Mouse (Mus musculus) kidney, adult 9 months (tissue): ENCODE data around the gene Ccdc130.

Source experiments
- DNase-seq: peaks from one replicate; pipeline ENCODE4 v3.0.0; 2022

Ccdc130 gene

GRCm38 (mm10) chr8:84269950-84270773 is at the start of gene Ccdc130:
Ccdc130 (minus strand) TSS chr8:84270380.
- DNase-seq: peak; percentile 100

- no peak for DNase-seq
Observed at GRCm38 (mm10) chr8:84308376-84308775, 38.2 kb upstream of the Ccdc130 start.

GRCm38 (mm10) chr8:84303951-84304350 is 33.8 kb upstream of the Ccdc130 start:
- DNase-seq: no peak

DNA sequence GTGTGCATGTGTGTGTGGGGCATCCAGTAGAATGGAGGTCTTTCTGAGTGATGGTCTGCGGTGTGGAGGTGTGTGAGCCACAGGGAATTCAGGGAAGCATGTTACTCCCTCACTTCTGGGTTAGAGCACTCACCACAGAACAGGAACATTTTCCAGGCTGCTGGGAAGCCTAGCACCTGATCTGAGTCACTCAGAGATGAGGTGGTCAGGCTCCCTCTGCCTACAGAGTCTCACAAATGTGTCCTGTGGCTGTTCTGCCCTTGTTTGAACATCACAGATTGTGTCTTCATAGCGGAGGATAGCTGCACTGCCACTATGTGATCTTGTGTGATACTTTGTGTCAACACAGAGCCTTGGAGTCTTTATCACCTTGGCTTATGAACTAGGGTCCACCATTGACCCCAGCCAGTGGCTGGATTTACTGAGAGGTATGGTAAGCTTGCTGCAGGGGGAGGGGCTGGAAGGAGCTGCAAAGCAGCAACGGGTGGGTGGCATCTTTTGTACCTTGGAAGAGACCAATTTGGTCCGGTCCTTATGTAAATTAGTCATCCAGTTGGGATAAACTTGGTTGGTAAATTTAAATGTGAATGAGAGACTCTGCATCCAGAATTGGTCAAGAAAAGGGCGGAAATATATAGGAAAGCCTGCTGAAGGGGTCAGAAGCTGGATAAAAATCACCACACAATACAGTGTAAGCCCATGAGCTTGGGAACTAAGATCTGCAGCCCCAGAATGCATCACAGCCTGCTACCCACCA is 27.0 kb upstream of the Ccdc130 start:
- no peak for DNase-seq

- peak; percentile 37 for DNase-seq
Observed at GRCm38 (mm10) chr8:84291688-84292087, 21.5 kb upstream of the Ccdc130 start.

- no peak for DNase-seq
Observed at GRCm38 (mm10) chr8:84291086-84291485, 20.9 kb upstream of the Ccdc130 start.

- peak; percentile 28 for DNase-seq
Observed at GRCm38 (mm10) chr8:84288892-84289291, 18.7 kb upstream of the Ccdc130 start.

DNA sequence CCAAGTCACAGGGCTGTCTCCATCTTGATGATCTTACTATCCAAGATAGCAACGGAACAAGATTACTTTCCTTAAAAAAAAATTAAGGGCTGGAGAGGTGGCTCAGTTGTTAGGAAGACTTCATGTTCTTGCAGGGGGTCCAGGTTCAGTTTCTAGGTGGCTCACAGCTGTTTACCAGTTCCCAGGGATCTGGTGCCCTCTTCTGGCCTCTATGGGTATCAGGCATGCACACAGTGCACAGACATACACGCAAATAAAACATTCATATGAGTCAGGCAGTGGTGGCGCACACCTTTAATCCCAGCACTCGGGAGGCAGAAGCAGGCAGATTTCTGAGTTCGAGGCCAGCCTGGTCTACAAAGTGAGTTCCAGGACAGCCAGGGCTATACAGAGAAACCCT is 15.5 kb upstream of the Ccdc130 start:
- peak; percentile 56 for DNase-seq

DNA sequence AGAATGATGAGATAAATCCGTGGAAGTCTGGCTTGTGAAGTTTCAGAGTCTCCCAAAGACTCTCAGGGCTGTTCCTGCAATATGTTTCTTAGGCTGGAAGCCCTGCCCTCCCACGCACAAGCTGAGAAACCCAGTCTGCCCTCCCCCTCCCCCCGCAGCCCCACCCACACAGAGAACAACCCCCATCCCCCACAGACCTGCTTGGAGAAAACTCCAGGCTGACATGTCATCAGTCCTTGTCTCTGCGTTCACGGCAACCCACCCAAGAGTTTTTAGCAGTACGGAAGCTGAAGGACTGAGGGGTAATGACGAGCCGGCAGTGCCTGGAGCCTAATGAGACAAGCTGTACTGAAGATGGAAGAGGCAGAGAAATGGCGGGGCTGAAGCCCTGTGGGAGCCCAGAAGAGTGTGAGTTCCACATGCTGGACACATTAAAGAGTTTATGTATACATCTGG is 14.5 kb upstream of the Ccdc130 start:
- DNase-seq: no peak

DNA sequence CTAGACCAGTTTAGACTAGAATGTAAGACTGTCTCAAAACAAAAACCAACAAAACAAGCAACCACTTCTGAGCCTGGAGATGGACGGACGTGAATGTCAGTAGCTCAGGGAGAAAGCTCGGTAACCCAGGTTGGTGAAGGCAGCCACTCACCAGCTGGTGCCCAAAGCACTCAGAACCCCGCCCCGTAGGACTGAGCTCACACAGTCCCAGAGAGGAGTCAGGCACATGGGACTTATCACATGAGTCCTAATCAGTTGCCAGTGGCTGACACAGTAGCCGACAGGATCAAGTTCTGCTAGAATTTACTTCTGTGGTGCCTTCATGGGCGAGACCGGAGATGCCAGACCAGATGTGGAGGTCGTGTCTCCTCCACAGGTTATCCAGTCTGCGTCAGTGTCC is 10.6 kb upstream of the Ccdc130 start:
- DNase-seq: no peak

- DNase-seq: no peak
Observed at GRCm38 (mm10) chr8:84276447-84276846, 6.3 kb upstream of the Ccdc130 start.

DNA sequence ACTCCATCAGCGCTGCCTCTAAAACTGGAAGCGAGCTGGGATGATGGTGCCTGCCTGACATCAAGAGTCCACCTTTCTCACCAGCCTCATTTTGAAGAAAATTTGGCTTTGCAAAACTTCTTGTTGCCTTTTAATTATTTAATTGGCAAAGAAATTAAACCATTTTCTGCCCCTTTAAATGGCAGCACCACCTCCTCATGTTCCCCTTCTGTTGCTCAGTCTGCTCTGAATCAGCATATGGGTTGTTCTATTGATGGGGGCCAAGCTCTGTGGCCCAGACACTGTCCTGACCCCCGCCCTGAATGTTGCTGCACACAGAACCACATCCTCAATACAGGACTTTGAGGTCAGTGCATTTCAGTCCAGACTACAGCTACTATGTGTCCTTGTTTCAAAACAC is 3.8 kb upstream of the Ccdc130 start:
- DNase-seq: no peak

GRCm38 (mm10) chr8:84272302-84272701 is 2.1 kb upstream of the Ccdc130 start:
- no peak for DNase-seq

- DNase-seq: no peak
Observed at GRCm38 (mm10) chr8:84261098-84261497, 9.1 kb downstream of the Ccdc130 start.

DNA sequence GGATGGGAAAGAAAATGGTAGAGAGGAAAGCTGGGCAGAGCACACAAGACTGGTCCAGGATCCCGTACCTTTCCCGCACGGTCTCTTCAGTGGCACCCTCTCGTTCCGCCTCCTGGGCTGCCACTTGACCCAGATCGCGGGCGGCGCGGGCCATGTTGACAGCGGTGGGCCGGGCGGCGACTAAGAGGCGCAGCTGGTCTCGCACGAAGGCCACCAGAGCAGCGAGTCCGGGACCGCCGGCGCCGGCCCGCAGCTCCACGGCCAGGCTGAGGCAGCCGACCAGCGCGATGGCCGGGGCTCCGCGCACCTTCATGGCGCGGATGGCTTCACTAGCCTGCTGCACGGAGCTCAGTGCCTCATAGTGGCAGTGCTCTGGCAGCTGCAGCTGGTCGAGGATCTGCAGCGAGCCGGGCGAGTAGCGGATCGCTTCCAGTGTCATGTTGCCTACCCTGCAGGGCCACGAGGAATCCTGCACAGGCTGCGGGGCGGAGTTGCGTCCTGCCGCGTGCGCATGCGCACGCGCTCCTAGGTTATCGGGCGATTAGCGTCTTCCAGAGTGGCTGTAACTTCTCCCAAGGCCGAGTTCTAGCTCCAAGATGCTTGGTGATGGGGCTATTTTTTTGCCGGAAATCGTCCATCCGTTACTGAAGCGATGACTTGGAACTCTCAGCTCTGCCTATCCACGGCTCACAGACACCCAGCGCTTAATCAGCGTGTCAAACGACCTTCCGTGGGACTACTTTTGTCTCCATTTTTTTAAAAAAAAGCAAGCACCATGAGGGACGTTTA is 13.2 kb downstream of the Ccdc130 start, which contains the start of gene Mri1:
Mri1 (minus strand) TSS at position 505 of the 789 bp plus-strand sequence.
- peak; percentile 84 for DNase-seq

DNA sequence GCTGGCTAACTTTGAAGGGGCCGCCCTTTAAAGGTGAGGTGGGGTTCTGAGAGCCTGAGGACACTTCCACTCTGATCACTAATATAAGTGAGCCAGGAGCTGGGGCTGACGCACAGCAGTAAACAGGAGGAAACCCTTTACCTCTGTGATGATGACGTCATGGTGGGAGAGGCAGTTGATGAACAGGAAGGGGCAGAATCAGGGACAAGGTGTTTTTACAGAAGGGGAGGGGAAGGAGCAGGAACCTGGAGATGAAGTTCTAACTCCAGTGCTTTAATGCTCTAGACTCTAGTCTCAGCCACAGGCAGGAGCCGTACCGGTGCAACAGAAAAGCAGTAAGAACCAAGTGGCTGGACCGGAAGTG is 13.7 kb downstream of the Ccdc130 start:
- DNase-seq: peak; percentile 46

DNA sequence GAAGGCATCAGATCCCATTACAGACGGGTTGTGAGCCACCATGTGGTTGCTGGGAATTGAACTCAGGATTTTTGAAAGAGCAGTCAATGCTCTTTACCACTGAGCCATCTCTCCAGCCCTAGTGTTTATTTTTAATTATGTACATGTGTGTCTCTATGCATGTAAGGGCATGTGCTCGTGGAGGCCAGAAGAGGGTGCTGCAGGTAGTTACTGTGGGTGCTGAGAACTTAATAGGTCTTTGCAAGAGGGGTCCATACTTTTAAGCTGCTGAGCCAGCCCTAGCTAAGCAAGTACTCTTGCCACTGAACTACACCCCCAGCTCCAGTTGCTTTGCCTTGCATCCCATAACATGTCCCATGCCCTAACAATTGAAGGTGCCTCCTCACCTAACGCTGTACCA is 14.3 kb downstream of the Ccdc130 start:
- no peak for DNase-seq

GRCm38 (mm10) chr8:84249257-84250170 is 20.7 kb downstream of the Ccdc130 start, which contains the start of gene D8Ertd738e:
D8Ertd738e (minus strand) TSS chr8:84249719.
- DNase-seq: peak; percentile 92

GRCm38 (mm10) chr8:84241821-84242220 is 28.4 kb downstream of the Ccdc130 start:
- DNase-seq: peak; percentile 67

DNA sequence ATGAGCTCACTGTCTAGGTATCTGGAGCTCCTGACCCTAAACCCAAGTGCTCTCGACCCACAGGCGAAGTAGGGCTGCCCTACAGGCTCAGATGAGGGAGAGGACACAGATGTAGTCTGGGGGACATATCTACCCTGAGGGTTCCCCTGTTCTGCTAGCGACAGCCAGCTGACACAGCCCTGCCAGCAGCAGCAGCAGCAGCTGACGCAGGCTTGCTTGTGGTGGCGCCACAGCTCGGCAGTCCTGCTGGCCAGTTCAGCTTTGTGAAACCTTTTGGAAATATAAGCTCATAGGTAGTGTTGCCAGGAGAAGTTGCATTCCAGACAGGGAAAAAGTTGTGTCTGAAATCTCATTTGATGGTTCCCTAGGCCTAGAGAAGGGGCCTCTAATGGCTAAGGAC is 29.0 kb downstream of the Ccdc130 start:
- no peak for DNase-seq

DNA sequence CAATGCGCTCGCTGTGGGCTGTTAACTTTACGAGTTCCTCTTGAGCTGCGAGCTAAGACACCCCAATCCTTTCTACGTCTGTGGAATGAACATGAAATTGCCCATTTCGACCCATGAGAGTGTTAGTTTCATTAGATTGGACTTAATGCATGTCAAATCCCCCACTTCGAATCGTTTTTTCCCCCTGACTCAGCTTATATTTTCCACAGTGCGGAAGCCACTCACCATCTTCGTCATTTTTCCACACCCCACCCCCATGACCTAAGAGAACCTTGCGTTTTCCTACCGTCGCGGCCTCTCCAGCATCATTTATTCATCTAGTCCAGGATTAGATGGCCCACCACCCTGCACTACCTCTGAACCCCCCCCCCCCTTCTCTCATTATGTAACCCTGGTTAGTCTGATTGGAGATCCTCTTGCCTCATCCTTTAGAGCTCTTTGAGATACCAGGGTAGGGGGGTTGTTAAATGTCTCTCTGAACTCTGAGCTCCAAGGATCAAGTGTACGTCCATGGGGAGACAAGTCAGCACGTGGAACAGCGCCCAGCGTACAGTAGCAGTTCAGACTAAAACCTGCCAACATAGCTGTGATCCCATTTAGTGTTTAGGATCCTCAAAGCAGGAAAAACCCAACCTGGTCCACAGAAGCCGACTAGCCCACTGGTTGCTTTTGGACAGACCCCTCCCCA is 32.5 kb downstream of the Ccdc130 start:
- no peak for DNase-seq
